Mouse (Mus musculus): Measurements from ENCODE around the gene Tmem74b.
A peak's percentile ranks its signal among the peaks of the same experiment; 100 is the strongest.

Gene Tmem74b

DNA sequence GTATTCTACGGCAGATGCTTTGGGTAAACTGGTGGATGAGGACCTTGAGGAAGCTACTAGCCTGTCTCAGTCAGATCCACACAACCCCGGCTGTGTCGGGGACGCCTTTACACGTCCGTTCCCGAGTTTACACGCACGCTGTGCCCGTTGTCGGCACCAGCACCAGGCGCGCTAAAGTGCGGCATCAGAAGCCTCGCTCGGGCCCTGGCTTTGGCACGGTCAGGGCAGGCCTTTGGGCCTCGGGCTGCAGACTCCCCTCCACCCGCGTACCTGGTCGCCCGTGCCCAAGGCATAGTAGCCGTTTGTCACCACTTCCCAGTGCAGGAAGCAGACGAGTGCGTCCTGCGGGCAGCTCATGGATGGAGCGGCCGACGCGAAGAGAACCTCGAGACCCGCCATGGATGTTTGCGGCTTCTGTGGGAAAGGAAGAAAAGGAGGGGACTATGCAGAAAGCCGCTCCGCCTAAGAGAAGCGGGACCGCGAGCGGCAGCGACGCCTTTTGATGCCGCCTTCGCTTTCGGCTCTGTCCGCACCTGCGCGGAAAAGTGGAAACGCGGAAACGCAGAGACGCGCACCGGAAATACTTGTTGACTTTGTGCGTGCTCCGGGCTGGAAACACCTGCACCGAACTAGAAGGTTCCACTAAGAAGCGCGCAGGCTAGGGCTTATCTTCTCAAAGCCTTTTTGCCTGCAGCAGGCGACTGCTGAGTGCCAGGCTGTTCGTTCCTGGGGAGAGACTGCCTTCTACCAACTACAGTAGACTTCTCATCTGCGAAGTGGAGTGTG is 39.1 kb downstream of the Tmem74b start:
- DNase-seq (ENCODE audit: low spot score in 2 of 2) = peak; percentile 92 to 94

GRCm38 (mm10) chr2:151742084-151742483 is 40.3 kb downstream of the Tmem74b start:
- DNase-seq (ENCODE audit: low spot score in 2 of 2) = no peak

DNA sequence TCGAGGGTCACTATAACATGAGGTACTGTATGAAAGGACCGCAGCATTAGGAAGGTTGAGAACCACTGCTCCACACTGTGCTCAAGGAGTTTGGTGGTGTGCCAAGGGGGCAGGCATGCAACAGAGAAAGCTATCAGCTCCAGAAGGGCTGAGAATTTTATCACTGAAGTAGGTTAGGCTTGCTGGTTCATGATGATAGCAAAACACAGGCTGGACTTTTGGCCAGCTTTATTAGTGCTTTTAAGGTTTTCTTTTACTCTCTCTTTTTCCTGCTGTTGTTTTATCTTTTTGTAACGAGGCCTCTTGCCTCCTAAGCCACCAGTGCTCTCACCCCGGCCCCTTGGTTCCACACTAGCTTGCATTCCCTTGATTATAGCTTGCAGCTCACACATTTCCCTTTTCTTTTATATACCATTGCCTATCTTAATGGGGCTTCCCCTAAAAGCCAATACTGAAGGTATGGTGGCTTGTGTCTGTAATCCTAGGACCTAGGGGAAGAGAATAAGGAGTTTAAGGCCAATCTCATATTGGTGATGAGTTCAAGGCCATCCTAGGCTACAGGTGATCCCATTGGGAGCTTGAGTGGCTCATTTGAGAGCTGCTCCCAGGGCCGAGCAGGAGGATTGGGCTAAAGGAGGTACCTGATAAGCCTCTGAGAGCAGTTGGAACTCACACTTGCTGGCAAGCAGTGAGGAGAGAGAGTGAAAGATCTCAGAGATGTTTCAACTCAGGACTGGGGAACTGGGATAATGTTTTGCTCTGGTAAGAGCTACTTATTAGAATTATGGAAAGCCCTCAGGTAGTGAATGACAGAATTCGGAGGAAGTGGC is 41.3 kb downstream of the Tmem74b start:
- no peak for DNase-seq (ENCODE audit: low spot score in 2 of 2)

GRCm38 (mm10) chr2:151743845-151744244 is 42.0 kb downstream of the Tmem74b start, which contains the start of gene Psmf1:
Gene Psmf1, minus strand, starts transcription at chr2:151744186.
- DNase-seq (ENCODE audit: low spot score in 2 of 2) = no peak

- peak; percentile 80 to 84 for DNase-seq (ENCODE audit: low spot score in 2 of 2)
These were observed 46.3 kb downstream of the Tmem74b start for GRCm38 (mm10) chr2:151747847-151748705.

- DNase-seq (ENCODE audit: low spot score in 2 of 2) = no peak
These were observed 49.5 kb downstream of the Tmem74b start for GRCm38 (mm10) chr2:151751330-151751729.

DNA sequence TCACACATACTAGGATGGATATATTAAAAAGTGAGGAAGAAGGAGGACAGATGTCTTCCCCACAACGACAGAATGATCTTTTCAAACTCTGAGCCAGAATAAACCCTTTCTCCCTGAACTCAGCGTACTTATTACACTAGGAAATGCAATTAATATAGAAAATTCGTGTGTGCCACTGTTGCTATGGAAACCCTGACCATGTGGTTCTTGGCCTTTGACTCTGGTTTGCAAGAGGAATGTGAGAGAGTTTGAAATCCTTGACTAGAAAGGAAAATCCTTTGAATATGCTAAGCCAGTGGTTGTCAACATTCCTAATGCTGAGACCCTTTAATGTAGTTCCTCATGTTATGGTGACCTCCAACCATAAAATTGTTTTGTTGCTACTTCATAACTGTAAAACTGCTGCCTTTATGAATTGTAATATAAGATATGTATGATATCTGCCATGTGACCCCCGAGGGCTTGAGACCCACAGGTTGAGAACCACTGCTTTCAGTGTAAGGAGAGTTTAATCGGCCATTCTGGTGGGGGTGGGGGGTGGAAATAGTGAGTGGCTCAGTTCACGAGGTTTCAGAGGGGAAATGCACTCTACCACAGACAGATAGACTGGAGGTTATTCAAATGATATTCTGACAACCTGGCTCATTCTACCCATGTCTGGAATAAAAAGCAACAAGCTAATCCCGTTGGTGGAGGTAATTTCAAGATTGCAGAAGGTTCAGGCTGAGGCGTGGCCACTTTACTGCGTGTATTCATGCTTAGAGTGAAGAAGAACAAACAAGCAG is 54.7 kb downstream of the Tmem74b start:
- DNase-seq (ENCODE audit: low spot score in 2 of 2) = no peak

DNA sequence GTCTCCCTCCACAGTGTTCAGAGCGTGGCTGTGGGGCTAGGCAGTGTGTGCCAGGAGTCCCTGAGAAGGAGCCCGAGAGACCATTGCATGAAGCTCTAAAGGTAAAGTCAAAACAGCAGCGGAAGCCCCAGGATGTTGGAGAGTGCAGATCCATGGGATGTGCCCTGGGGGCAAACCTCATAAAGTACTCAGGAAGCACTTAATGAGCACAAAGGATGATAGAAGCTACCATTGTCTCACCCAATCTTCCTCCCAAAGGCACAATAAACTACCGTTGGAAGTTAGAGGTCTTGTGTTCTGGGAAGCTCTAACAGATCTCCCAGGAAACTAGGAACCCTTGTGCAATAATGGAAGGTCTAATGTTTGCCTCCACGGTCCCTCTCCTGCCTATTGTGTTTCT is 55.6 kb downstream of the Tmem74b start:
- no peak for DNase-seq (ENCODE audit: low spot score in 2 of 2)

GRCm38 (mm10) chr2:151758806-151759353 is 57.1 kb downstream of the Tmem74b start:
- no peak for DNase-seq (ENCODE audit: low spot score in 2 of 2)

Measured in frontal cortex, postnatal 36 days (tissue).